Mouse (Mus musculus) brain, adult 2 months (tissue): ENCODE measurements around the gene Hexa.
A peak's percentile ranks its signal among the peaks of the same experiment; 100 is the strongest.

Experiments used
- DNase-seq: peaks from one replicate; pipeline ENCODE4 v3.0.0; 2011; ENCODE audit warnings: low read depth, low spot score

Gene Hexa

DNA sequence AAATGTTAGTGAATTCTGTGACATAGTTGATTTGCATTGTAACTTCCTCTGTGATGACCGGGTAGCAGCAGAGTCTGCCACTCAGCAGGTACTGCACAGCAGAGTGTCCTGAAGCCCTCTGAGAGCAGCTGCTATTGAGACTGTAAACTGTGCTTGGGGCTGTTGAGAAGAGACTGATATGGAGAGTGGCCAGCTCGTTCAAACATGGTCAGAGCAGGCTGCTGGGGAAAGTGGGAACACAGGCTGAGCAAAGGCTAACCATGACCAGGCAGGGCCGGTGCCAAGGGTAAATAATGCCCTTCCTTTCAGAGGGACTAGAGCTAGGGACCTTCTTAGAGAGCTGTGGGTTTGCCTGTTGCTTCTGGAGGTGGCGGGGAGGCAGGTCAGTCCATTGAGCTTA lies 14.4 kb downstream of the Hexa start:
- no peak for DNase-seq

DNA sequence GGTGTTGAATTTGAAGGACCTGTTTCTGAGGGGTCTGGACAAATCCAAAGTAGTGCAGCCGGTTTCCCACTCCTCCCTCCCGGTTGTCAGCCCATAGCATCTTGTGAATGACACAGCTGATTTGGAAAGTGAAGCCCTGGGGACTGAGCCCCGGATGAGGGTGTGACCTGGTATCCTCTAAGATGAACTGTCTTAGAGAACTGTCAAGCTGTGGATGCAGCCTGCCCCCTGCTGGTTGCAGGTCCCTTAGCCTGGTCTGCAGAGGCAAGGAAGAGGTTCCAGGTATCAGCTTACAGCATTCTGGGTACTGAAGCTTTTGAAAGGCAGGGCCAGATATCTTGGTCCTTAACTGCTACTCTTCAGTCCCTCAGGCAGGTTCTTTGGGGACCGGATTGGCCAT lies 26.3 kb downstream of the Hexa start:
- peak; percentile 90 for DNase-seq

DNA sequence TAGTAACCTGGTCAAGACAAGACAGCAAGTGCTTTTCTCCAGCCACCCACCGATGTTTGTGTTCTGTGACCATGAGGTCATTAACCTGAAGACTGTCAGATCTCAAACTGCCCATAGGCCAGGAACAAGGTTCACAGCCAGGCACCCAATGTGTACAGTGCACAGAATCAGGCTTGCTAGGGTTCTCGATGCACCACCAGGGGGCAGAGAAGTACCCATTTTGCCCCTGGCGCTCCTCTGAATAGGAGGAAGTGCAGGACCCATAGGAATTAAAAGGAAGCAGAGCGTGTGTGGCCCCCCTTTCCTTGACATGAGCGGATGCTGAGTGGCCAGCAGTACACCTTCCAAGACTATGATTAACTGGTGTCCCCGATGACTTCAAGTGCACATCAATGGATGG lies 27.8 kb downstream of the Hexa start:
- peak; percentile 82 for DNase-seq

DNA sequence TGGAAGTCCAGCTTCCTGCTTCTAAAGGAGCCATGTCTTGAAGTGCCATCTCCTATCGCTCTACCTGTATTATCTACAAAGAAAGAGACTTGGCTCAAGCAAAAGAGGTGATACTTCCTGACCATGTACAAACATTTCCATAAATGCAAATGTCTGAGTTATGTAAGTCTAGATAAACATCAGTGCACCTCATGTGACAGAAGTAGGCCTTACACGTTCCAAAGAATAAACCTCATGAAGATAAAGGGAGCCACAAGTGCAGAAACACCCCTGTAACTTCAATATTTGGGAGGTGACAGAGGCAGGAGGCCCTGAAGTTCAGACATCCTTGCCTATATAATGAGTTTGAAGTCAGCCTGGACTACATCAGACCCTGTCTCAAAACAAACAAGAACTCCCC lies 32.5 kb downstream of the Hexa start:
- DNase-seq = no peak

DNA sequence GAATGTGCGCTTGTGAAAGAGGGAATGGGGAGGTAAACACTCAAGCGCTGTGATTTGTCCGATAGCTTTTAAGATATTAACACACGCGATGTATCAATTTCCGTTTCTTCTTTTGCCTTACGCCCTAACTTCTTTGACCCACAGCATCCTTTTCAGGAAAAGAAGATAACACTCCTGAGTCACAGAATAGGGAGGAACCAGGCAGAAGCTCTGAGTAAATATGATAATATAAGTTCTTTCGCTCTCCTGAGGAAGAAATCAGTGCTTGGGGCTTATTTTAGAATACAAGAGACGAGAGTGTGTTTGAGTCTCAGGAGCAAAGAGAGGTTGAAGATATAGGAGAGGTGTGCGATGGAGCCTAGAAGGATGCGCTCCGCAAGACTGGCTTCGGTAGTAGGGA lies 38.1 kb downstream of the Hexa start:
- DNase-seq = no peak

DNA sequence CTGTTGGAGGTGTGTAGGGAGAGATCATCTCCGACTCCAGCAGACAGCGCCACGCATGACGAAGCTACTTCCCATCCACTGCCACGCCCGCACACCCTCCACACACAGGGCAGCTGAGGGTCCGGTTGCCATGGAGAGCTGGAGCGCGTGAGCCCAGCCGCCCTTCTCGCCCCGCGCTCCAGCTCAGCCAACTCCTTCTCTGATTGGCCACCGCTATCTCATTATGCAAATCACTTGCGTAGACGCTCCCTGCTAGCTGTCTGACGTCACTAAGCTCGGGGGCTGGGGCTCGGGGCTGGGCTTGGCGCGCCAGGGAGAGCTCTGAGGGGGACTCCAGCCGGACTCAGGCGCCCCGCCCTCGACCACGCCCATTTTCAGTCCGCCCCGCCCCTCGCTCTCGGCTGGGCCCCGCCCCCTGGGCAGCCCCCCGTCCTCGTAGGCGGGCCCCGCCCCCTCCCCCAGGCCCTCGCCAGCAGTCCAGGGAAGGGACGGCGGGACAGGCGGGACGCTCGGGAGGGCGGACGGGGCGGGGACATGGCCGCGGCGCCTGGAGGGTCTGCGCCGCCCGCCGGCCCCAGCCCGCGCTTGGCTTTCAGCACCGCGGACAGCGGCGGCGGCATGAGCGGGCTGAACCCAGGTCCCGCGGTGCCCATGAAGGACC lies 38.6 kb downstream of the Hexa start, which contains the start of gene Celf6:
Gene Celf6 (plus strand): TSS at position 74 of the 661 bp plus-strand sequence.
- peak; percentile 99 for DNase-seq

DNA sequence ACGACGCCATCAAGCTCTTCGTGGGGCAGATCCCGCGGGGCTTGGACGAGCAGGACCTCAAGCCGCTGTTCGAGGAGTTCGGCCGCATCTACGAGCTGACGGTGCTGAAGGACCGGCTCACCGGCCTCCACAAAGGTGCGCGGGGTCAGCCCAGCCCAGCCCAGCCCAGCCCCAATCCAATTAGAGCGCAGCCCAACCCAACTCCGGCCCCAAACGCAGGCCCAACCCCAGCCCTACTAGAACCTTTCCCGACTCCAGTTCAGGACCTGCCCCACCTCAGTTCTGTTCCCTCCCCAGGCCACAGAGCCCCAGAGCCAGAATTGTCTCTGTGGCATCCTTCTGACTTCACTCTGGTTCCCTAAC lies 39.1 kb downstream of the Hexa start:
- DNase-seq = no peak

DNA sequence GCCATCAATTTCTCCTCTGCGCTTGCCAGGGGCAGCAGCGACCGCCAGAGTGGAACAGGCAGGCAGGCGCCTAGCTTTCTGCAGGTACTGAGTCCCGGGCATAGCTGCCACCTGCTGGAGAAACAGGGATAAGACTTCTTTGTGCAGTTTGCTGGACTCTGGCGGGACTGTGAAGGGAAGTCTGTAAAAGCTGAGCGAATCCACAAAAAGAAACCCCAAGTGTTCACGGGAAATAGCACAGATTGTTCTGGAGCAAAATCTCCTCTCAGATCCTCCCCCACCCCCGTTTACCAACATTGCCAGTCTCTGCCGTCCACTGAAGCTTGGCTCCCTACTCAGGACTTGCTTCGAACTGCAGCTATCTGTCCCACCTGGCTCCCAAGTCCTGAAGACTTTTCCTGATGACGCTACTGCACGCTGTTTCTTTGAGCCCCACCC lies 45.5 kb downstream of the Hexa start:
- peak; percentile 91 for DNase-seq

DNA sequence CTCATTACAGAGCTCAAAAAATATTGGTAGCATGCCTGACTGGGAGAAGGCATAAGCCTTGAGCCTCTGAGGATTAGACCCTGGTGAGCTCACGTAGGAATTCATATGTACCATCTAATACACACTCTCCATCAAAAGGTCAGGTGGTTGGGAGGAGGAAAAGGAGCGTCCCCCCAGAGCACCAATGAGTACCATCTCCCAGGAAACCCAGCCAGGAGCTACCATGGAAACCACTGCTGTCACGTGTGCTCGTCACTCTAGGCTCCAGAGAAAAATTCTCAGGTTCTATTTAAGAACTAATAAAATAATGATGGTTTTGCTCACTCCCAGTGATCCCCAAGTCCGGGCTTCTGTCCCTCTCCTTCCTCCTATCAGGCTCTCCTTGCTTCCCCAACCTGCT lies 48.9 kb downstream of the Hexa start:
- peak; percentile 84 for DNase-seq

DNA sequence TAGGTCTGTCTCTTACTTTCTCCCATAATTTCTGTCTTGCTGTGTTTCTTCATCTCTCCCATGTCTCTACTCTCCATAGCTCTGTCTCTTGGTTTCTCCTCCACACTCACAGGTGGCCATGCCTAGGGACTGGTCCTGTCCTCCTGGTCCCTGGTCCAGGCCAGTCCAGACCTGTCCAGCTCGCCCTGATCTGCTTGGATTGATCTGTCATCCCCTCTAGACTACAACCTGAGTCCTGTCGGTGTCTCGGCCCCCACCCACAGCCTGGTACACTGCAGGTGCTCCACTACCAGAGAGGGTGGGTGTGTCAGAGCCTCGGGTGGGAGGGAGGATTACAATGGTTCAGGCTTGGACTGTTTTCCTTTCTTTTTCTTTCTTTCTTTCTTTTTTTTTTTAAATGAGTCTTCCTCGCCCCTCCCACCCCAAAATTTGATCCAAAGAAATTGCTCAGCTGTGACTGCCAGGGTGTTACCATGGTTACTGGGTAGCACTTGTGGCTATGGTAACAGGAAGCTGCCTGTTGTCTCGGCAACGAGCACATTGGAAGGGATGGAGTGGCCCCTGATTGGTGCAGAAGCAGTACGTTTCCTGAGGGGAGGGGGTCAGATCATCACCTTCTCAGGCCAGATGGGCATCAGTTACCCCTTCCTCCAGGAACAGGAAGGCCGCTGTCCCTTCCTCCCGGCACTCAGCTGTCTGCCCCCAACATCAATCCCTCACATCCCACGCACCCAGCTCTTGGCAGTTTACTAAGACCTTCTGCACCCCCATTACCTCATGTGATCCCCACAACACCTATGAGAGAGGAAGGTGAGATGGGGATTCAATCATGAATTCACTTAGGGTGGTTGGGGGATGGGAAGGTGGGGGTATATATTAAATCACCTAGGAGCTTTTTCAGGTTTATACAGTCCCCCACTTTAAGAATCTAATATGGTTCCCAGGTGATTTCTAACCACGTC lies 49.7 kb downstream of the Hexa start:
- DNase-seq = peak; percentile 96

DNA sequence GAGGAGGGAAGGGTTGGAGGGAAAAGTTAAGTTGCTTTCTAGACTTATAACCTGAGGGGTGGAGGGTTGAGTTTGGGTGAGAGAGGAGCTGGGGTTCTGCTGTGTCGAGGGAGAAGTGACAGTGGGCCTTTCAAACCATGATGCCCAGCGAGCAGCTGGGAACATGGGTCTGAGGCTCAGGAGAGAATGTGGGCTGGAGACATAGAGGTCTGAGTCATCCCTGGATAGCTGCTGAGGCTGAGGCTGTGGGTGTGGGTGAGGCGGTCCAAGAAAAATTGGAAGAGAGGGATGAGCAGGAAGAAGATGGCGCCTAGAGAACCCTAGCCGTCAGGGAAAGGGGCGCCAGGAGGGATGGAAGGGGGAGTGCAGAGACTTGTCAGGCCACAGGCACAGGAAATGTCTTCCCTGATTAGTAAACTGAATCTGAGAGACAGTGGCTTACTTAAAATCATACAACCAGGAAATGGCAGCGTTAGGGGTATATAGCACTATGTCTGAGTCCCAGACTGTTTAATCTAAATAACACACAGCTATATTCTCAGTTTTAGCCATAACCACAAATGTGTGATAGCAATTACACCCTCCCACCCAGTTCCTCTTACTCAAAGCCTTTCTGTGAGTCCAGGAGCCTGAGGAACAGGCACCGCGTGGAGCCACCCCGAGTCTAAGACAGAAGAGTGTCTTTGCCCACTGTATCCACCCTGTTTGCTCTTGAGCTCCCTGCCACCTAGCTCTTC lies 50.5 kb downstream of the Hexa start:
- DNase-seq = peak; percentile 91

DNA sequence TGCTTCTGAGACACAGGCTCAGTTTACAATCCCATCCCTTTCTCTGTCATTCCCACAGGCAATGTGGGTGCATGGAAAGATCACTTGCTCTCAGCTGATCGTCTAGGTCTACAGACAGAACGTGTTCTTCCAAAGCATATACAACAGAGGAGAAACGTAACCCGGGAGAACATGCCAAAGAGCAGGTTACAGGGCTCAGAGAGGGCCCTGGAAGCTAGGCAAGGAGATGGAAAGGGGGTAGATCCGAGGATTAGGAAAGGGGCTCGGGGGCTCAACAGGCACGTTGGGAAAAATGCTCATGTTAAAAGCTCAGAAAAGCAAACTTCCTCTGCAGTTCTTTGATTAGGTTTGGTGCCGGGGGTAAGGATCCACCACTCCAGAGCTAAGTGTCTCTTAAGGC lies 62.3 kb downstream of the Hexa start:
- no peak for DNase-seq

DNA sequence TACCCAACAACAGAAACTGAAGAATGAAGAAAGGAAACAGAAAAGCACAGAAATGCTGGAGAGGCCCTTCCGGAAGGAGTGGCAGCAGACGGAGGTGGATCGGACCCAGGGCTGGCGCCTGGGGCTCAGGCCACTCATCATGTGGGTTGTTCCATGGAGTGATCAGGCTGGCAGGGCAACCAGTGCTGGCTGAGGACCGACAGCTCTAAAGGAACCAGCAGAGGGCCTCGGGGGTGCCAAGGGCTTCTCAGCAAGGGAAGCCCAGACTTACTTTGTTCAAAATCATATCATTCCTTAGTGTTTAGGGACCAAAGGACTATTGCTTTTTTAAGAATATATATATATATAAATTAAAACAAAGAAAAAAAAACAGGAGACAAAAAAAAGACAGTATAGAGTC lies 66.6 kb downstream of the Hexa start:
- no peak for DNase-seq

DNA sequence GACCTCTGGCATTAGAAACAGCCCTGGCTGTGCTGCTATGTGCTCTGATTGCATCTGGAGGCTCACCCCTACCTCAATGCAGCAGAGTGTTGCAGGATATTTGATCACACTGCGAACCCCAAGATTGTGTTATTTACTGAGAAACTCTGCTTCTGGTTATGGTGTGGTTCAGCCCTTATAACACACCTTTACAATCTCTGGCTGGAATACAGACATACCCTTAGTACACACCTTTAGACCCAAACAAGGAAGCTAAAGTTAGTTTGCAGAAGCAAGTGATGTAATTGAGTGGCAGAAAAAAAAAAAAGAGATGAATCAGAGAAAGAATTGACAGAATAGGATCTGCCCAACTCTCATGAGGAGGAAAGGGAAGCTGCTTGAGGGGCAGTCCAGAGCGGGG lies 71.6 kb downstream of the Hexa start:
- no peak for DNase-seq
